Mouse (Mus musculus): ENCODE data around the gene Zfp248.

The Zfp248 gene

GRCm38 (mm10) chr6:118455042-118455631, at the start of gene Zfp248:
Gene Zfp248, minus strand, starts transcription at chr6:118455528.
- DNase-seq: peak; percentile 96

DNA sequence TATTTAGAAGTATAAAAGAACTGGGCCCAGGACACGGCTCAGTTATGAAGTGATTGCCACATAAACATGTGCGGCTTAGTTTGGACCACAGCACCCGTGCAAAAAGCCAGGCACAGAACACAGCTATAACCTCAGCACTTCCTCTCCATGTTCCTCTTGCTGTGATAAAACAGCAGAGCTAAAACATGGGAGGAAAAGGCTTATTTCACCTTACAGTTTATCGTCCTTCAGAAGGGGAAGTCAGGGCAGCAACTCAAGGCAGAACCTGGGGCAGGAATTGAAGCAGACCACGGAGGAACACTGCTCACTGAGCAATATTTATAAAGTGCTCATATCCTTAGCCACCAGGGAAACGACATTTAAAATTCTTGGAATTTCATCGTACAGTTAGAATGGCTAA, 43.7 kb upstream of the Zfp248 start:
- no peak for DNase-seq

- DNase-seq: no peak
Measured at GRCm38 (mm10) chr6:118482125-118482524, 26.8 kb upstream of the Zfp248 start.

GRCm38 (mm10) chr6:118478957-118479708, 23.8 kb upstream of the Zfp248 start, which contains the start of gene Zfp9:
Gene Zfp9, minus strand, starts transcription at chr6:118479320.
- DNase-seq: peak; percentile 84

DNA sequence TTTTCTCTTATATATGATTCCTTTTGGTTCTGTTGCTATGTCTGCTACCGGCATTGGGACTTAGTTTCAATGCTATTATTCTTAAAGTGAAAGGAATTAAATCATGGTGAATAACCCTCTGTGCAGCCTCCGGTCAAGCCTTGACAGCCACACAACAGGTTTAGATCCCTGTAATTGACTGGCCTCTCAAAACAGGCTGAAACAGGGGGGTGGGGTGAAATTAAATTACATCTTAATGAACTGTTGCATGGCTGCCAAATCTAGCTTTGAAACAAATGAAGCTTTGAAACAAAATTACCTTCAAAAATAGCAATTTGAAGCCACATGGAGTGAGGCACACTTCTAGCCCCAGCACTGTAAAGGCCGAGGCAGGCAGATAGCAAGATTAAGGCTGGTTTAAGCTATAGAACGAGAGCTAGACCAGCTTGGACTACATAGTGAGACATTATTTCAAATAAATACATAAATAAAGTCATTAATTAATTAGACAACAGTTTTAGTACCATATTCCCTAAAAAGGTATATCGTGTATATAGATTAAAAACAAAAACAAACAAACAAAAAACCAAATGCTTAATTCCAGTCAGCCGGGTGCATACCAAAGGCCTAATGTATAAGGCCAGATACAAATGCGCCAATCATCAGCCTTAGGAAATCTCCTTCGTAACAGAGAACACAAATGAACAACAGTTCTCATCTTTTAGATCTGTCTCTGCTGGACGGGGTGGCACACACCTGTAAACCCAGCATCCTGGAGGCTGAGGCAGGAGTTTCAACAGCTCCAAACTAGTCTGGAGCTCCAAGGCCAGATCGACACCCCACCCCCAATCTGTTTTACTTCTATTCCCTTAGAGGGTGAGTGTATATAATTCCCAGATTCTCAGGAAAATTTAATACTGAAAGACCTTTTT, 22.8 kb upstream of the Zfp248 start:
- DNase-seq: no peak

GRCm38 (mm10) chr6:118462069-118462705, 6.9 kb upstream of the Zfp248 start:
- DNase-seq: no peak

DNA sequence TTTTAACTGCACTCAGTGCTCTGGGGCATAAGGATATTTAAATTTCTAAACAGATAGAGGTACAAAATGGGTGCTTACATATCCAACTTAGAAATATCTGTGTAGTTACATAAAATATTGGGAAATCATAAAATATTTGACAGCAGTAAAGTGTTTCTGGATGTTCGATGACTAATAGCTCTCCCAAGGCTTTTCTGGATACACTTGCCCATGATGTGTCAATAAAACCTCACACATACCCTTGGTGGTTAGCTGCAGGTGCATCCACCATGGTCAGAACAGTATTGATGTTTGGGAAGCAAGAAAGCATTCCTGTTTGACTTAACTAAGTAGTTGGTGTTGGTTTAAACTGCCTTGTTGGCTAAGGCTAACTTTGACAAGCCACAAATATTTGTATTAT, 2.4 kb upstream of the Zfp248 start:
- no peak for DNase-seq

DNA sequence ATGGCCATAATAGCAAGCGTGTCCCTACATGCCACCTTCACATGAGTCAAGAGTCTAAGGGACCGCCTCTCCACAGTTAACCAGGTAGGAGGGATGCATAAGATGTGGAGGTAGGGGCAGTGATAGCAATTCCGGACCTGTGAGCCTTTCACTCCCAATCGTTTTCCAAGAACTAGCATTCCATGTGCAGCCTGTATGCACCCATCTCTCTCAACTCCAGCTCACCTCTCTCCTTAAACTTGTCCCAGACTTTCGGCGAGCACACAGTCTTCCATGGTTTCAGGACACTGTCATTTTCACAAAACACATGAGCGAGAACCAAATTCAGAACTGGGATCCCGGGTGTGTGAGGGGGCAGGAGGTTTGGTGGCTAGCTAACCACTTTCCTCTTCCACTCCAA, 876 bp downstream of the Zfp248 start:
- DNase-seq: no peak

GRCm38 (mm10) chr6:118431502-118431901, 23.8 kb downstream of the Zfp248 start:
- no peak for DNase-seq

DNA sequence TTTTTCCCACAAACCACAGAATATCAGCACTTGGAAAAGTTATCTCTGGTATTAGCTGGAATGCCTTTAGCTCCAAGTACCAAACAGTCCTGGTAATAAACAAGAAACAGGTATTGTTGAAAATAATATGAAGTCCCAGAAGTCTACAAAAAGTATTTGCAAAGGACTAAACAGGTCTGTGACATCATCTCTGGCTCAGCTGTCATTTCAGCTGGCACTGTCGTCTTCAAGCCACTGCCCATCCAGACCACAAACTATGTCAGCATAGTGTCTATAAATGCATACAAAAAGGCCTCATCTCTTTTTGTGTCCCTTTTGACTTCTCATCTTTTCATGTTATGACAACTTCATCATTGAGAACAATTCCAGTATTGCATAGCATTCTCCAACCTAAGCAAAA, 28.7 kb downstream of the Zfp248 start:
- no peak for DNase-seq

DNA sequence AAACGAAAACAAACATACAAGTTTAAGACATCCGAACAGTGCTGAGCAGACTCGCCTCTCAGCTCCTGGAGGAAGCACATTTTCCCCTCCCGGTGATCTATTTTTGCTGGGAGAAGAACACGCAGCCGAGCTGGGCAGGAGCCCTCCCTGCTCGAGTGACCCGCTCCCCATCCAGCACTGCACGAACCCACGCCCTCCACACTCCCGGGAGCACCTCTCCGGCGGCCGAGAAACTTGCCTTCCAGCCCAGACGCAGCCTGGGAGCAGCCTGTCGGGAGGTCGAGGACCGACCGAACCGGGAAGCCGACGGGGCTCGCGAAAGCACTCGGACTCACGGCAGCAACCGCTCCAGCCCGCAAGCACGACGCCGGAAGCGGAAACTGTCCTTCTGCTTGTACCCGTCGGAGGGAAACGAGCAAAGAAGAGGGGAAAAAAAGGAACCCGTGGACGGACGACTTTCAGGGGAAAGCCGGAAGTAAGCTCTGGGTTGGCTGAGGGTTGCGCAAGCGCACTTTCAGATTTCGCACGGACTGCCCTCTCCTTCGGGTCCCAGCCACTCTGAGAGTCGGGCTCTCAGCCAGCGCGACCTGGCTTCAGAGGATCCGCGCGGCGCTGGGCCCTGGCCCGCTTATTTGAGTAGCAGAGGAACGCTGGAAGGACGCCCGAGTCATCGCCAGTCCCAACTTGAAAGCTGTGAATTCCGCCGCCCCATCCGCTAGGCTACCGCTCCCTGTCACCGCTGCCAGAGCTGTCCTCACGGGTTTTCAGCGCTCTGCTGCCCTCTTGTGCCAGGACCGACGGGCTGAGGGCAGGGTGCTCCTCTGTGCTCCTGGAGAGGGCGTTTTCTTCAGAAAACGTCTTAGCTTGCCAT, 36.0 kb downstream of the Zfp248 start, which contains the start of gene Bms1:
Gene Bms1, minus strand, starts transcription at position 425 of the 871 bp plus-strand sequence.
- peak; percentile 96 for DNase-seq

GRCm38 (mm10) chr6:118410428-118410827, 44.9 kb downstream of the Zfp248 start:
- DNase-seq: no peak

- DNase-seq: no peak
Measured at GRCm38 (mm10) chr6:118408510-118408909, 46.8 kb downstream of the Zfp248 start.

DNA sequence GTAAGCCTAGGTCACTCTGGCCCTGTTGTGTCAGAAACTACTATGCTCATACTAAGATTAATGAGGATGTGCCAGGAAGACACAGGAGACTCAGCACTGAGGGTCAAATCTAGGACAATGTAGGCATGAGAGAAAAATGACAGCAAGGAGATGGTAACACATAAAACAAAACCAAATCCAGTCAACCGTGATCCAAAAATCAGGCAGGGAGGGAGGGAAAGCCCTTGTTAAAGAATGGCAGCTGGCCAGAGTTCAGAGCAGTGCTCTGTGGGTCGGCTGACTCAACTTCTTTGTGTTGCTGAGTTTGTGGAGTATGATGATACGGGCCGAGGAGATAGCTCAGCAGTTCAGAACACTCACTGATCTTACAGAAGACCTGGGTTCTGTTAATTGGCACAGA, 48.9 kb downstream of the Zfp248 start:
- no peak for DNase-seq

- no peak for DNase-seq
Measured at GRCm38 (mm10) chr6:118390746-118391145, 64.6 kb downstream of the Zfp248 start.

DNA sequence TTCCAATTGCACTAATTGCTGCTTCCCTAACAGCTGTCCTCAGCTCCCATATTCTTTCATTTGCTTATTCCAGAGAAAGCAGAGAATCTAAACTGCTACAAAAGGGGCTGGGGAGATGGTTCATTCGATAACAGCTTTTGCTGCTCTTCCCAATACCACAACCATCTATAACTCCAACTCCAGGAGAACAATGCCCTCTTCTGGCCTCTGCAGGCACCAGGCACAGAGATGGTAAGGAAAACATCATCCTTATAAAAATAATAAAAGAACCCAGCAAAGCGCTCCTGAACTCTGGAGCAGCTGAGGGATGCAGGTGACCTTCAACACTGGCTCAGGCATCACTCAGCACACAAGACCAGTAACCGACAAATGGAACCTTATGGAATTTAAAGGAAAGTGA, 69.4 kb downstream of the Zfp248 start:
- no peak for DNase-seq

GRCm38 (mm10) chr6:118381234-118381633, 74.1 kb downstream of the Zfp248 start:
- DNase-seq: no peak

DNA sequence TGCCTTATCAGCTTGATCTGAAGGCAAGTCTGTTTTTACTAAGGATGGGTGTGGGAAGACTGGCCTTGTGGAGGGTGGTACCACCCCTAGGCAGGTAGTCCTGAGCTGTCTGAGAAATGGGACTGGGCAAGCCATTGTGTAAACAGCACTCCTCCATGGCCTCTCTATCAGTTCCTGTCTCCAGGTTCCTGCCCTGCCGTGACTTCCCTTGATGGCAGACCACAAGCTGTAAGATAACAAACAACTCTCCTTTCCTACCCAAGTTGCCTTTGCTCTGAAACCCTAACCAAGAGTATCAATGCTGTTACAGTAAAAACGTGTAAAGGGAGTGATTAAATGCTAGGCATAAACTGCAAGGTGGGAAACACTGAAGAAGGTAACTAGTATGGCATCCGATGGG, 74.7 kb downstream of the Zfp248 start:
- DNase-seq: no peak

DNA sequence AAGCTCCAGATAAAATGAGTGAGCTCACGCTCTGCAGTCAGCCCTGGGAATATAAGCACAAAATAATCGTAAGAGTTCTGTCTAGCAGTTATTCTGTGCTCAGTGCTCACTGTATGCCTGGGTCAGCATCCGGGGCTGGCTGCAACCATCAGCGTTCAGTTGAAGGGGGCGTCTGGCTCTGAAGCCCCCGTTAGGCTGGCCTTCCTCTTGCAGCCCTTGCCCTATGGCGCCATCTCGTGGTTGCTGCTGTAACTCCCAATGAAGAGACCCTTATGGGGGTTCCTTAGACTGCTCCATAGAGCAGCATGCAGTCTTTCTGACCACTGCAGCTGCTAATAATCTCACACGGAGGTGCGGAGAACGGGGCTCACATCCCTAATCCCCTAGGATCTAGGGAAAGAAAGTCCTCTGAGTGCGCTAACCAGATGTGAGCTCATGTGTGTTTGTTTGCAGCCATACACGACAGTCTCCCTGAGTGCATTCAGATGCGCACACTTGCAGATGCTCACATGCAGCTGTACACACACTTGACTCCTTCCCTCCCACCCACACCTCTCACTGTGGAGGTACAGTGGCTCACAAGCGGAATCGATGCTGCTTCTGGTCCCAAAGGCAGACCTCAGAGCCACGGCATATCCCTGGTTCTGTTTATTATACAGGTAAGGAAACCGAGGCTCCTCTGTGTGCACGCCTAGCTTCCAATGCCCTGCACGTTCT, 75.7 kb downstream of the Zfp248 start:
- peak; percentile 36 for DNase-seq

DNA sequence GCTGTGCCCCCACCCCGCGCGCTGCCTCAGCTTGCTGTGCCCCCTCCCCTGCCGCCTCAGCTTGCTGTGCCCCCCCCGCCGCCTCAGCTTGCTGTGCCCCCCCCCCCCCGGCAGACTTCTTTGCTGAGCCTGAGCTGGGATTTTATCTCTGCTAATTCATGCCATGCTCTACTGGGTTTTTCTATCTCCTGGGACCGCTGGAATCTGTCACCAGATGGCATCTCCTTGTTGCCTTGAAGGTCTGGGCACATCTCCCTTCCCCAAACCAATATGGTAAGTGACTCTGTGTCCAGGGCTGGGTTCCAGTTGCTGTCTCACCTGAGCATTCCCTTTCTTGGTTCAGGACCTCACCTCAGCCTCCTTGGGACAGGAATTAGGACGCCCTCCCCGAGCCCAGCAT, 77.7 kb downstream of the Zfp248 start:
- no peak for DNase-seq

Data from cerebellum, adult 9-10 months (tissue).